Mouse (Mus musculus): ENCODE results near the gene Ice1.

Gene Ice1

DNA sequence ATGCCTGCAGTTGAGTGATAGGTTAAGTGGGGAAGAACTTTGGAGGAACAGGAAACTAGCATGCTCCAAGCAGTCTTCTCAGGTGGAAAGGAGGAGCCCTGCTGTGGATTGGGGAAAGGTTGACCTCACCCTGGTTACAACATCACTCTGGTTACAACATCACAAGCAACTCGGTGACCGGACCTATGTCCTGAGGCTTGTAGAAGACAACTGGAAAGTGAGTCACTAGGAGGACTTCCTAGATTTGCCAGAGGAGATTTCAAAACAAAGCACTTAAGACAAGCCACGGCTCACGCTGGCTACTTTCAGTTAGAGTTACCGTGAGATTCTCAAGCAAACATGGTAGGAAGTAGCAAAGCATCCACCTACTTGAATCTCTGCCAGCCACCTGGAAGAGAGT, 3.9 kb upstream of the Ice1 start:
- DNase-seq (ENCODE audit: low read depth in 1 of 2, low spot score in 2 of 2) = peak in 1 of 2 experiments; percentile 52

GRCm38 (mm10) chr13:70639639-70640038, 2.2 kb upstream of the Ice1 start:
- no peak for DNase-seq (ENCODE audit: low read depth in 1 of 2, low spot score in 2 of 2)

DNA sequence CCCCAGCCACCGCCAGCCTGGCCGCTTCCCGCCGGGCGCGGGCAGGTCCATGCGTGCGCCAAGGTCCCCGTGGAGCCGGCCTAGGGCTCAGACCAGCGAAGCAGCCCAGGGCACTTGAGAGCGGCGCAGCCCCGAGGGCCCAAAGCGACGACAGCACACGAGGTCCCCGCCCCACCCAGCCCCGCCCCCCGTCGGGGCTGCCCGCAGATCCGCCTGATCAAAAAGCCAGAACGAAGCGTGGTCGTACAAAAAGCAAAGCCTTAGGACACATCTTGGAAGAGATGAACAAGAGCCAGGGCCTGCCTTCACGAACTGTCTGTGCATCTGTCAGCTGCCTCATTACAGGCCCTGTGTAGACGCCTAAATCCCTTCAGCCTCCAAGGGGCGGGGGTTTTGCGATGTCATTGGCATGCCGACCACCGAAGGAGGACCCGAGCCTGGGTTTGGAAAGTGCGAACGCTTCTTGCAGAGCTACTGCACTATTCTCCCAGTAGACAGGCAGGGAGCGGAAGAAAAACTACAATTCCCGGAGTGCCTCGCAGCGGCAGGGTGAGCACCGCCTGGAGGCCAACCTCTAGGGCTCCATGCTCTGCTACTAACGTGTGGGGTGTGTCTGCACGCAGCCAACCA, 343 bp upstream of the Ice1 start:
- DNase-seq (ENCODE audit: low read depth in 1 of 2, low spot score in 2 of 2) = peak; percentile 73 to 83

- DNase-seq (ENCODE audit: low read depth in 1 of 2, low spot score in 2 of 2) = no peak
Measured at GRCm38 (mm10) chr13:70636706-70637105, 728 bp downstream of the Ice1 start.

DNA sequence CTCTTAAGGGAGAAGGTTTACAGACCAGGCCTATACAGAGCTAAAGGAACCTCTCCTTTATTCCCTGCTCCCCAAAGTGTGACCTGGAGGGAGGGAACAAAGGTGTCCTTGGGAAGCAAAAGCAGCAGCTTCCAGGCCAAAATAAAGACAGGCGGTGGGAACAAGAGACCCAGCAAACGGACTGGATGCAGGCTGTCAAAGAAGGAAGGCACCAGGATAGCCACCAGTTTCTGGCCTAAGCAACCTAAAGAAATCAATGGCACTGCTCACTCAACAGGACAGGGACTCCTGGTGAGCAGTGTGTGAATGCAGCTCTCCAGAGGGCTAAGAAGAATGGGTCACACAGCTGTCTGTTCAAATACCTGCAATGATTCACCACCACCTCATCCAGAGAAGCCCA, 1.8 kb downstream of the Ice1 start:
- DNase-seq (ENCODE audit: low read depth in 1 of 2, low spot score in 2 of 2) = no peak

DNA sequence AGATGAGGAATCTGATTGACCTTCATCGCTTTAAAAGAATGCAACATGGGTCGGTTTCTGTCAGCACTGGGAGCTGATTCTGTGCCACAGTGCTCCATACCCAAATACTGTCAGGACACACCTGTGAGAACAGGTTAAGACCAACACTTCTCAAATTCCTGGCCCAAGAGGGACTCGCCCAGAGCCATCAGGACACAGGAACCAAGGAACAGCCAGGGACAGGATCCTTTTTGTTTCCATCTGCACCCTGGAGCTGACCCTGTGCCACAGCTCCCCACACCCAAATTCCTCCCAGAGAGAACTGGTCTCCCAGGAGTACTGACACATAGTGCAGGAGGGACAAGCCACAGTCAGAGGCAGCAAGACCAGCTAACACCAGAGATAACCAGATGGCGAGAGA, 11.0 kb downstream of the Ice1 start:
- no peak for DNase-seq (ENCODE audit: low read depth in 1 of 2, low spot score in 2 of 2)

- DNase-seq (ENCODE audit: low read depth in 1 of 2, low spot score in 2 of 2) = no peak
Measured at GRCm38 (mm10) chr13:70625665-70626064, 11.8 kb downstream of the Ice1 start.

GRCm38 (mm10) chr13:70624445-70624844, 13.0 kb downstream of the Ice1 start:
- DNase-seq (ENCODE audit: low read depth in 1 of 2, low spot score in 2 of 2) = no peak

DNA sequence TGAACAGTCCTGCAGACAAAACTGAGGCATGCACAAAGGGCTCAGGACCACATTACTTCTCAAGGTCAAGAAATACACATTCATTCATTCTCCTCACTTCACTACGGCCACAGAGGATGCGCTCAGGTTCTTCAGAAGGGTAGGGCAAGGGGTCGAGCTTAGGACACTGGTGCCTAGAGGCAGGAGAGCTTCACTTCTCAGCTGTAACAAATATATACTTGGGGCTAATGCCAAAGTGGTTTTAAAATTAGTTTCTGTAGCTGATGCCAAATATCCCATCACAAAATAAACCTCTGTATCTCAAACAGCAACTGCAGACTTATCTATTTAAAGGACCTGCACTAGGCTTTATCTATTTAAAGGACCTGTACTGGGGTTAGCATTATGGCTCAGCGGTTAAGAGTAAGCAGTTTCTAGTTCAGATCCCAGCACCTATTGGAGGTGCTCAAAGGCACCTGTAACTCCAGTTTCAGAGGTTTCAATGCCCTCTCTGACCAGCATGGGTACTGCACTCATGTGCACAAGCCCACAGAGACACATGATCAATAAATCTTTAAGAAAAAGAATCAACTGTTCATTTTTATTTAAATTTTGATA, 14.9 kb downstream of the Ice1 start:
- DNase-seq (ENCODE audit: low read depth in 1 of 2, low spot score in 2 of 2) = no peak

- DNase-seq (ENCODE audit: low read depth in 1 of 2, low spot score in 2 of 2) = no peak
Measured at GRCm38 (mm10) chr13:70621509-70621908, 15.9 kb downstream of the Ice1 start.

DNA sequence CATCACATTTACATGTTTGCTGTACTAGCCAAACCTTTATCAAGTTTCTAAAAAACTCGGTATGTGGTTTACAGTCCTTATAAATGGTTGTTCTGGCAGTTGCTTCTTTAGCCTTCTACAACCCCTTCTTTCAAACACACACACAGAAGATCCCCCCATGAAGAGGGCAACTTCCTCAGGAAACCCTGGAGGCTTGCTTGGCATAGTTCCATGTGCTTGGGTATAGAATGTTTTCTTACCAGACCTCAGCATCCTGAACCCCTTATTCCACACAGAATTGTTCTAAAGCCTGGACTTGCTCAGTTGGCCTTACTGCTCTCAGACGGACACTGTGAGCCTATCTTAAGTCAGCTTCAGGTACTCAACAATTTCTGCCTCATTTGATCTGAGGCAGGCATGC, 24.6 kb downstream of the Ice1 start:
- DNase-seq (ENCODE audit: low read depth in 1 of 2, low spot score in 2 of 2) = no peak

DNA sequence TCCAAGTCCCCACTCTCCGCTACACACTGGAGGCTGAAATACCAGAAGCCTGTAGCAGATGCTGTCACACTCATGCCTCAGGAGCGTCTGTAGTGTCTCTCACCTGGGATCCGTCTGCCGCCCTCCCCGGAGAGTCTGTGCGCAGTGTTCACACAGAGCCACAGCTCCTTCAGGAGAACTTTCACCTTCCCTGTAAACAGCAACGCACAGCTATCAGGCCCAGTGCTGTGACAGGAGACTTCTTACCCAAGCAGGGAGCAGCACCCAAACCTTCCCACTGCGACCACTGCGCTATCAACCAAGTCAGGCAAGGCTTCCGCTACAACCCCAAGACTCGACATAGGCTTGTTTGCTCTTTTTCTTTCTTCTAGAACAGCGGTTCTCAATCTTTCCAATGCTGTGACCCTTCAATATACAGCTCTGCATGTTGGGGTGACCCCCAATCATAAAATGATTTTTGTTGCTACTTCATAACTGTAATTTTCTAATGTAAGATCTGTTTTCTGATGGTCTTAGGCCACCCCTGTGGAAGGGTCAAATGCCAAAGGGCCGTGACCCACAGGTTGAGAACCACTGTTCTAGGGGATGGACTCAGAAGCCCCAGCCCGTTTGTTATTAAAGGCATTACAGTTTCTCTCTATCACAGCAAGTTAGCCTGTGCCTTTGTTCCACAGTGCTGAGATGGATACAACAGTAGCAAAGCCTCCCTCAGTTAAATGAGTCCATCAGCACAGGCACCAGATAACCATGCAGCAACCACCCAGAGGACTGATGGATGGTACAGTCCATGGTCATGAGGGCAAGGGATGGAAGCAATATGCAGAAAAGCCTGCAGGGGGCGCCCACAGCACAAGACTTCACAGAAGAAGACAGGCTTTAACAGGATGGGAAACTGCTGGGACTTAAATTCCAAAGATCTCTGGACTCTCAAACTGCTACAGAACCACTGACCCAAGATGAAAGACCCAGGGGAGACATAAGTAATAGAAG, 26.7 kb downstream of the Ice1 start:
- DNase-seq (ENCODE audit: low read depth in 1 of 2, low spot score in 2 of 2) = peak in 1 of 2 experiments; percentile 15

DNA sequence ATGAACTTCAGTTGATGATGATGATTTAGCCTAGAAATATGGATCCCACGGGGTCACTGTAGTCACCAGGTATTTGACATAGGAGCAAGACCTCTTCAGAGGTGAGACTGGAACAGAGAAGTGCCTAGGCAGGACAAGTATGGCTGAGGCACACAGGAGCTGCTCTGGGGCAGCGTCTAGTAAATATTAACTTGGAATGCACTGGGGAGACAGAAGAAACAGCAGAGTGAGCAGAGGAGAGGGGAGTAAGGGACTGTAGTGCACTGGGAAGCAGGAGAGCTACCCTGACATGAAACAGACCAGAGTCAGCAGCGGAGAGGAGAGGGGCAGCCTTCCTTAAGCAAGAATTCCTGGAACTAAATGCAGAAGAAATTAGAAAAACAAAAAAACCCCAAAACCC, 27.8 kb downstream of the Ice1 start:
- no peak for DNase-seq (ENCODE audit: low read depth in 1 of 2, low spot score in 2 of 2)

- no peak for DNase-seq (ENCODE audit: low read depth in 1 of 2, low spot score in 2 of 2)
Measured at GRCm38 (mm10) chr13:70605366-70605765, 32.1 kb downstream of the Ice1 start.

- no peak for DNase-seq (ENCODE audit: low read depth in 1 of 2, low spot score in 2 of 2)
Measured at GRCm38 (mm10) chr13:70604723-70605122, 32.7 kb downstream of the Ice1 start.

GRCm38 (mm10) chr13:70601566-70601965, 35.9 kb downstream of the Ice1 start:
- DNase-seq (ENCODE audit: low read depth in 1 of 2, low spot score in 2 of 2) = no peak

DNA sequence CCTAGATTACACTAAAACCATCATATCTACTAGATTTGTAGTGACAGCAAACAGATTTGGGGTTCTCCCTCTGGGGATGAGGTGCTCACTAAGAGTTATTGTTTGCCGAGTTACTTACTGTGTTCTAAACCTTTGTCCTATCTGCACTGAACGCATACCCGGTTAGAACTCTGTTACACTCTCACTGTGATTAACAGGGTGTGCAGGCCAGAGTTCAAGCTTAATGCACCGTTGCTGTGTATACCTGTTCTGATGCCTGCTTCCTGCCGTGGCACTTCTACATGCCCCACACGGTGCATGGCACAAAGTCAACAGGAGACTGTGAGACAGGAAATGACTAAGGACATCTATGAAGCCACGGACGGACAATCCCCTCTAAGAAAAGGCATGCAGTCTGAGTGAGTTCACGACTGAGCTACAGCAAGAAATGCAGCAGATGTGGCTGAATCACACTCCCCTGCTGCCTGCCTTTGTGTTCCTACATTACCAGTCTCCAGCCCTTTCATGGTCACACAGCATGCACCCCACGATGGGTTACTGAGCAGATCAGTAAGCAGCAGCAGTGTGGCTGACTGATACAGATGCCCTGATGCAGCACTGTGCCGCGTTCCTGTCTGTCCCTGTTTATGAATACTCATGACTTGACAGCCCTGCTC, 37.3 kb downstream of the Ice1 start:
- no peak for DNase-seq (ENCODE audit: low read depth in 1 of 2, low spot score in 2 of 2)

GRCm38 (mm10) chr13:70598941-70599340, 38.5 kb downstream of the Ice1 start:
- DNase-seq (ENCODE audit: low read depth in 1 of 2, low spot score in 2 of 2) = no peak

DNA sequence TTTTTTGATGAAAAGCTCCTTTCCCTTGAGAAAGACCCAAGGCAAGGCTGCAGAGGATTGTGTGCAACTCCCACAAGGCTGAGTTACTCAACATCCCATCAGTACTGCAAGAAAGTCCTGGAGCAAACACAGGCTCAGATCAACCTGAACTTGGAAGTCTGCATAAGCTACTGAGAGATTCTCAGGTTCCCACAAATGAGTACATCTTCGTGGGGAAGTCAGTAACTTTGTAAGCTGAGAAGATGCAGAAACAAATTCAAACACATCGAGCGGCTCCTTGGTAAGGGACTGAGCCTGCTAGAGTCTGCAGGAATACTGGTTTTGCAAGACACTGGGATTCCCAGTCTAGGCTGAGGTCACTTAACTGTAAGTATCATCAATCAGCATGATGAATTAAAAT, 40.5 kb downstream of the Ice1 start:
- no peak for DNase-seq (ENCODE audit: low read depth in 1 of 2, low spot score in 2 of 2)

GRCm38 (mm10) chr13:70590248-70590762, 47.1 kb downstream of the Ice1 start:
- DNase-seq (ENCODE audit: low read depth in 1 of 2, low spot score in 2 of 2) = no peak

DNA sequence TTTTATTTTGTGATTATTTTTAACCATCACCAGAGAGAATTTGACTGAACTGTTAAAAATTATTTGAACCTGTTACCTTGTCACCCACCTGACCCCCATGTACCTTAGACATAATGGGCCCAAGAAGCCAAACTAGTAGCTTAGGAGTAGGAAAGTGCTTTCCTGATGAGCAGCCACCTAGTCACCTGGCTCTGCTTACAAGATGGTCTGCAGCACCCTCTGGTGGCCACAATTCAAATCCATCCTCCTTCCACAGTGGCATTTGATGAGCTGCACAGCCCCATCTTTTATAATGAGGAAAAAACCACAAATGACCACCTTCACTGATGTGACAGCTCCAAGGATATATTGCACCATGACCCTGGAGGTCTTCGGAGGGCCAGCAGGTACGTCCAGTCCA, 50.5 kb downstream of the Ice1 start:
- DNase-seq (ENCODE audit: low read depth in 1 of 2, low spot score in 2 of 2) = no peak
